Mouse (Mus musculus): ENCODE results near the gene Cacna2d3. TPM values are rescaled to one million over a fixed set of nuclear protein-coding genes. Genes with fewer than 3 reads are reported as not detected.

Gene Cacna2d3
- polyA plus RNA-seq, 1 experiment: not detected

- Histone ChIP-seq H3K36me3 (replicated peaks; ENCODE audit: low read length) (no peaks in the 10 kb centered on the region), H3K27me3 (replicated peaks) (no peaks in the 10 kb centered on the region), H3K4me1 (no peaks in the 10 kb centered on the region), H3K4me3 (replicated peaks) (no peak overlapping the region), H3K9me3 (no peaks in the 10 kb centered on the region)
- TF ChIP-seq FLI1 (IDR thresholded peaks at IDR 0.05; ENCODE audit: low read length): no peak
- TF ChIP-seq GATA1 (IDR thresholded peaks at IDR 0.05; ENCODE audit: borderline replicate concordance, low read length): no peak
These were observed 635.1 kb downstream of the Cacna2d3 start for GRCm38 (mm10) chr14:29086528-29086927.

GRCm38 (mm10) chr14:29085493-29086159, 636.0 kb downstream of the Cacna2d3 start:
- no peaks in the 10 kb centered on the region for H3K4me1 ChIP-seq
- H3K36me3 ChIP-seq (replicated peaks; ENCODE audit: low read length): no peaks in the 10 kb centered on the region
- H3K4me3 ChIP-seq (replicated peaks): no peak overlapping the region
- TF ChIP-seq GATA1 (IDR thresholded peaks at IDR 0.05; ENCODE audit: borderline replicate concordance, low read length) (no peak), FLI1 (IDR thresholded peaks at IDR 0.05; ENCODE audit: low read length) (no peak)
- no peaks in the 10 kb centered on the region for H3K27me3 ChIP-seq (replicated peaks)
- H3K9me3 ChIP-seq: no peaks in the 10 kb centered on the region

- Histone ChIP-seq H3K4me3 (replicated peaks) (no peak overlapping the region), H3K36me3 (replicated peaks; ENCODE audit: low read length) (no peaks in the 10 kb centered on the region), H3K9me3 (peaks cover 3% of the 10 kb centered on the region; the same call in 1 of the 2 replicates), H3K4me1 (no peaks in the 10 kb centered on the region), H3K27me3 (replicated peaks) (no peaks in the 10 kb centered on the region)
- TF ChIP-seq GATA1 (IDR thresholded peaks at IDR 0.05; ENCODE audit: borderline replicate concordance, low read length): no peak
- TF ChIP-seq FLI1 (IDR thresholded peaks at IDR 0.05; ENCODE audit: low read length): no peak
These were observed 639.5 kb downstream of the Cacna2d3 start for GRCm38 (mm10) chr14:29082171-29082570.

GRCm38 (mm10) chr14:29080630-29081029, 641.0 kb downstream of the Cacna2d3 start:
- Histone ChIP-seq H3K36me3 (replicated peaks; ENCODE audit: low read length) (no peaks in the 10 kb centered on the region), H3K4me3 (replicated peaks) (no peak overlapping the region), H3K9me3 (peaks cover 3% of the 10 kb centered on the region; the same call in 1 of the 2 replicates), H3K27me3 (replicated peaks) (no peaks in the 10 kb centered on the region), H3K4me1 (no peaks in the 10 kb centered on the region)
- TF ChIP-seq GATA1 (IDR thresholded peaks at IDR 0.05; ENCODE audit: borderline replicate concordance, low read length) (no peak), FLI1 (IDR thresholded peaks at IDR 0.05; ENCODE audit: low read length) (no peak)

GRCm38 (mm10) chr14:29080228-29080627, 641.4 kb downstream of the Cacna2d3 start:
- TF ChIP-seq GATA1 (IDR thresholded peaks at IDR 0.05; ENCODE audit: borderline replicate concordance, low read length): no peak
- TF ChIP-seq FLI1 (IDR thresholded peaks at IDR 0.05; ENCODE audit: low read length): no peak
- Histone ChIP-seq H3K4me3 (replicated peaks) (no peak overlapping the region), H3K4me1 (no peaks in the 10 kb centered on the region), H3K9me3 (peaks cover 3% of the 10 kb centered on the region; the same call in 1 of the 2 replicates), H3K27me3 (replicated peaks) (no peaks in the 10 kb centered on the region), H3K36me3 (replicated peaks; ENCODE audit: low read length) (no peaks in the 10 kb centered on the region)

- H3K9me3 ChIP-seq: peaks cover 3% of the 10 kb centered on the region; the same call in 1 of the 2 replicates
- H3K27me3 ChIP-seq (replicated peaks): no peaks in the 10 kb centered on the region
- H3K4me1 ChIP-seq: no peaks in the 10 kb centered on the region
- no peaks in the 10 kb centered on the region for H3K36me3 ChIP-seq (replicated peaks; ENCODE audit: low read length)
- H3K4me3 ChIP-seq (replicated peaks): no peak overlapping the region
- no peak for TF ChIP-seq GATA1 (IDR thresholded peaks at IDR 0.05; ENCODE audit: borderline replicate concordance, low read length)
- TF ChIP-seq FLI1 (IDR thresholded peaks at IDR 0.05; ENCODE audit: low read length): no peak
These were observed 644.2 kb downstream of the Cacna2d3 start for GRCm38 (mm10) chr14:29077418-29077817.

GRCm38 (mm10) chr14:29073747-29074146, 647.9 kb downstream of the Cacna2d3 start:
- no peaks in the 10 kb centered on the region for H3K27me3 ChIP-seq (replicated peaks)
- no peaks in the 10 kb centered on the region for H3K4me1 ChIP-seq
- no peak overlapping the region for H3K4me3 ChIP-seq (replicated peaks)
- no peaks in the 10 kb centered on the region for H3K36me3 ChIP-seq (replicated peaks; ENCODE audit: low read length)
- peaks cover 3% of the 10 kb centered on the region; the same call in 1 of the 2 replicates for H3K9me3 ChIP-seq
- TF ChIP-seq FLI1 (IDR thresholded peaks at IDR 0.05; ENCODE audit: low read length): no peak
- TF ChIP-seq GATA1 (IDR thresholded peaks at IDR 0.05; ENCODE audit: borderline replicate concordance, low read length): no peak

DNA sequence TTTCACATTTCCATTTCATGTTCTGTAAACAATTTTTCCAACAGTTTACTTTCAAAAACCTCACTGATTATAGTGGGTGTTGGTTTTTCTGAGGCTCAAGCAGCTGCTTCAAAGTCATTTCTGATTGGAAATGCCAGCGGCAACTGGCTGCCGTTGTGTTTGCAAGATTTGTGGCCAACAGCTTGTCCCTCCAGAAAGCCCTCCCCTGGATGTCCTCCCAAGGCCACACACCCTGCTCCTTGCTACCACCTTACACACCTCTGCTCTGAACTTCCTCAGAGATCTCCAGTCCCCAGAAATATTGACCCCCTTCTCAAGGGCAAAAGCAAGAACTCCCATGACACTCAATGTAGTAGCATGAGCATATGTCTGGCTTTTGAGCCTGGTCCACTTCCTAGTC, 659.0 kb downstream of the Cacna2d3 start:
- no peak overlapping the region for H3K4me3 ChIP-seq (replicated peaks)
- H3K4me1 ChIP-seq: no peaks in the 10 kb centered on the region
- H3K36me3 ChIP-seq (replicated peaks; ENCODE audit: low read length): no peaks in the 10 kb centered on the region
- TF ChIP-seq GATA1 (IDR thresholded peaks at IDR 0.05; ENCODE audit: borderline replicate concordance, low read length): no peak
- no peak for TF ChIP-seq FLI1 (IDR thresholded peaks at IDR 0.05; ENCODE audit: low read length)
- peaks cover 17% of the 10 kb centered on the region for H3K9me3 ChIP-seq
- no peaks in the 10 kb centered on the region for H3K27me3 ChIP-seq (replicated peaks)

DNA sequence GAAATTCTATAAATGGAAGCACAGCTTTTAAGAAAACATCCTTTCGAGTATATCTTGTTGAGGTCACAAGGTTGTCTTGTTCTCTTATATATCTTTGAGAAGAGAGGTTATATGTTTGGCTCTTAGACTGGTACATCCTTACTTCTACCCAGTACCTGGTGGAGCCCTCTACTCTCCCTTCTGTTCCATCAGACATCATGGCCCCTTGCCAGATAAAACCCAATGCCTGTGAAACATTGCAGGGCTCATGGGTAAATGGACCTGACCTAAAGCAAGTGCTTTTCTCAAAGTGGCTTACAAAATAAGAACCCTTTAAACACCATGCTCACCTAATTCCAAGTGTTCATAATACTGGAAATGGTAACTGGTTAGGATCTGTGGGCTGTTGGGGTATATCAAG, 660.2 kb downstream of the Cacna2d3 start:
- TF ChIP-seq GATA1 (IDR thresholded peaks at IDR 0.05; ENCODE audit: borderline replicate concordance, low read length): no peak
- no peak for TF ChIP-seq FLI1 (IDR thresholded peaks at IDR 0.05; ENCODE audit: low read length)
- H3K4me3 ChIP-seq (replicated peaks): no peak overlapping the region
- no peaks in the 10 kb centered on the region for H3K4me1 ChIP-seq
- no peaks in the 10 kb centered on the region for H3K36me3 ChIP-seq (replicated peaks; ENCODE audit: low read length)
- no peaks in the 10 kb centered on the region for H3K27me3 ChIP-seq (replicated peaks)
- peaks cover 15% of the 10 kb centered on the region for H3K9me3 ChIP-seq

DNA sequence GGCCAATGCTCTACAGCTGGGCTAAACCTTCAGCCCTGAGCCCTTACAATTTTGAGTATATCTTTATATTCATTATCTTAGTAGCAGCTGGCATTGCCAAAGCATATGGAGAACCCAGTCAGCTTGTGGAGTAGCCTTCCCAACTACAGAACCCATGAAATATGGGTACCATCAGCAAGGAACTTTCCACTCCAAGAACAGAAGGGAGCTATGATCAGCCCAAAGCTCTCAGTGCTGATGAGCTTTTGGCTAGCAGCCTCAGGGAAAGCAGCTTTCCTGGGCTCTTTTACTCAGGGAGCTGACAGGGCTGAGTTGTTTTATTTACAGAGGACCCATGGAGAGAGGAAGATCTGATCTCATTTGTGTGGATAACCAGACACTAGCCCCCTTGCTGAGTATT, 661.0 kb downstream of the Cacna2d3 start:
- TF ChIP-seq FLI1 (IDR thresholded peaks at IDR 0.05; ENCODE audit: low read length) (no peak), GATA1 (IDR thresholded peaks at IDR 0.05; ENCODE audit: borderline replicate concordance, low read length) (no peak)
- no peaks in the 10 kb centered on the region for H3K4me1 ChIP-seq
- no peaks in the 10 kb centered on the region for H3K36me3 ChIP-seq (replicated peaks; ENCODE audit: low read length)
- no peak overlapping the region for H3K4me3 ChIP-seq (replicated peaks)
- peaks cover 9% of the 10 kb centered on the region for H3K9me3 ChIP-seq
- H3K27me3 ChIP-seq (replicated peaks): no peaks in the 10 kb centered on the region

All from megakaryocyte, embryonic 14.5 days (primary cell).